Mouse (Mus musculus) midbrain, postnatal 0 days (tissue): ENCODE results near the gene Shc4. TPM values are rescaled to one million over a fixed set of nuclear protein-coding genes. Genes with fewer than 3 reads are reported as not detected.

Source experiments
- ATAC-seq: fragments of 200-750 bp; cut with Nextera tagmentation; 2 replicates; pipeline ENCODE4 v1.8.0; 2017; ENCODE audit warnings: moderate number of reproducible peaks, mild to moderate bottlenecking, moderate TSS enrichment, moderate library complexity; ENCODE audit not compliant: low FRiP score
- DNase-seq: peaks from one replicate; pipeline ENCODE4 v3.0.0-alpha.2; 2015; ENCODE audit warnings: low spot score
- H3K27ac ChIP-seq: fragments of 300-500 bp; sonication (generic); 2 replicates; pipeline ENCODE4 v1.5.1; 2014; ENCODE audit warnings: low read depth, mild to moderate bottlenecking, low read length, mixed read lengths
- H3K27me3 ChIP-seq: fragments of 300-500 bp; sonication (generic); 2 replicates; pipeline ENCODE4 v1.6.1; 2014; ENCODE audit warnings: low read length, control low read depth, mixed read lengths; ENCODE audit not compliant: insufficient read depth
- H3K36me3 ChIP-seq: fragments of 300-500 bp; sonication (generic); 2 replicates; pipeline ENCODE4 v1.6.1; 2014; ENCODE audit warnings: low read length, control low read depth, mixed read lengths; ENCODE audit not compliant: insufficient read depth
- H3K4me1 ChIP-seq: fragments of 300-500 bp; sonication (generic); 2 replicates; pipeline ENCODE4 v1.6.1; 2014; ENCODE audit warnings: mild to moderate bottlenecking, control low read depth, antibody characterized with exemption, low read length, mixed read lengths; ENCODE audit not compliant: insufficient read depth
- H3K4me2 ChIP-seq: fragments of 300-500 bp; sonication (generic); 2 replicates; pipeline ENCODE4 v1.6.1; 2014; ENCODE audit warnings: low read depth, mild to moderate bottlenecking, low read length, mixed read lengths; ENCODE audit not compliant: poor library complexity, severe bottlenecking
- H3K4me3 ChIP-seq: fragments of 300-500 bp; sonication (generic); 2 replicates; pipeline ENCODE4 v1.5.1; 2014; ENCODE audit warnings: low read depth, mild to moderate bottlenecking, low read length, moderate library complexity
- H3K9ac ChIP-seq: fragments of 300-500 bp; sonication (generic); replicated peaks from 2 replicates; pipeline ENCODE4 v1.6.1; 2014; ENCODE audit warnings: mild to moderate bottlenecking, low read length, moderate library complexity, mixed read lengths; ENCODE audit not compliant: poor library complexity, severe bottlenecking
- H3K9me3 ChIP-seq: fragments of 300-500 bp; sonication (generic); 2 replicates; pipeline ENCODE4 v1.6.1; 2016; ENCODE audit warnings: low read length, control low read depth
- CTCF ChIP-seq: IDR thresholded peaks from 2 replicates; pipeline ENCODE4 v1.5.1; 2016; ENCODE audit warnings: antibody characterized with exemption, mild to moderate bottlenecking
- WGBS: fragments of 180-500 bp; shearing (Covaris S2); extraction: QIAGEN DNeasy Blood & Tissue Kit; methylation state at CpG from one replicate; pipeline ENCODE4 v1.1.7; 2014; 5-methylcytosine and 5-hydroxymethylcytosine counted together
- polyA plus RNA-seq: library from polyadenylated mRNA; unstranded; fragments of >200 nt; fragmentation: Nextera tagmentation; extraction: Ambion mirVana; gene quantifications from 2 replicates; pipeline ENCODE4 v1.2.1, GENCODE M21; 2015
- total RNA-seq: library from RNA; depleted of rRNA; stranded (reverse); fragments of >200 nt; gene quantifications from 2 replicates; pipeline ENCODE4 v1.2.3, GENCODE M21; 2014

Gene Shc4
- total and polyA plus RNA-seq, 2 experiments from 2014 or later: 2.8 to 6.7 TPM

DNA sequence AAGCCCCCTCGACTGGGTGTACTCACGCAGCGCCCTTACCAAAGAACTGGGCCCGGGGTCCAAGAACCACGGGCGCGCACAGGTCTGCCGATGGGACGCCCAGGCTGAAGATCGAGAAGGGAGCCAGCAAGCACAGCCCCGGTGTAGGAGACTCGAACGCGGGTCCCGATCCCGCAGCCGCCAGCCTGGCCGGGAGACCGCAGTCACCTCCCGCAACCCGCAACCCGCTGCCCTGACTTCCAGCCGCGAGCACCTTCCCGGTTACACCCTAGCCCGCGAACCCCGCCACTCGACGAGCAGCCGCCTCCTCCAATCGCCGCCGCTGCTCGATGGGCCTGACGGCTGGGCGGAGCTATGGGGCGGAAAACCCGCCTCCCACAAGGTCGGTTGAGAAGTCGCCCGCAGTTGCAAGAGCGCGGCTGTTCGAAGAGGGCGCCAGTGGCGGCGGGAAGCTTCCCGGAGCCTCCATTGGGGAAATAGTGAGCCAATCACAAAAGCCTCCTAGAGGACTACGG is 99.1 kb downstream of the Shc4 start, which contains the start of gene Cep152:
Gene Cep152, minus strand, starts transcription at position 277 of the 515 bp plus-strand sequence.
- H3K9ac ChIP-seq: peak within 1 kb of the TSS; percentile 37; the same call in 1 of the 2 replicates
- TF ChIP-seq CTCF: peak; percentile 71
- H3K9me3 ChIP-seq: no peaks in the 10 kb centered on the region
- H3K36me3 ChIP-seq: peaks cover under 1% of the 10 kb centered on the region; the same call in 1 of the 2 replicates
- DNase-seq (peak; percentile 97), ATAC-seq (peak; percentile 99)
- H3K27me3 ChIP-seq: no peaks in the 10 kb centered on the region
- H3K4me1 ChIP-seq: no peaks in the 10 kb centered on the region
- H3K27ac ChIP-seq: no peak within 1 kb of the TSS
- peak within 1 kb of the TSS; percentile 64 for H3K4me2 ChIP-seq
- whole genome bisulfite sequencing: 0% methylated on average over 49 of the region's 50 CpGs
- H3K4me3 ChIP-seq: peak within 1 kb of the TSS; percentile 55

DNA sequence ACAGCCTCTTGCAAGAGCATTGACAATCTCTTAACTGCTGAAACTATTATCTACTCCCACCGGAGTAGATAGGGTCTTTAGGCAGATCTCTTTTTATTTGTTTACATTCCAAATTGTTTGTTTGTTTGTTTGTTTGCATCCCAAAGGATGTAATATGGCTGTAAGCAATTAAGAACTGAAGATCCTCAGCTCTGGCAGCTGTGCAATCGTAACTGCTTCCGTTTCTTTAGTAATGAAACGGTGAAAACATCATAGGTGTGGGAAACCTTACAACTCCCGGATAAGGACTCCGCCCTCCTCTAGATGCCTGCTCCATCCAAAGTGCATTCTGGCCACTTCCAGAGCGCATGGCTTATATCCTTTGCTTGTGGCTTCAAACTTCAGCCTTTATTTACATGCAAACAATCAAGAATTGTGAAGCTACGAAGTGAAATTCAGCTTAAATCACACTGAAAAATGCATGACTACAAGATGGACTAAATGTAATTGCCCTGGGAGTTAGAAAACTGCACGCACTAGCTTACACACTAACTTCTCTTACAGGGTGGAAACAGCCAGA is 99.7 kb downstream of the Shc4 start:
- H3K4me2 ChIP-seq: peak overlapping the region; percentile 64
- H3K27me3 ChIP-seq: no peaks in the 10 kb centered on the region
- peaks cover 4% of the 10 kb centered on the region; the same call in 1 of the 2 replicates for H3K36me3 ChIP-seq
- 15% methylated on average over 9 of the region's 9 CpGs for WGBS
- no peak for DNase-seq
- H3K9ac ChIP-seq: peak overlapping the region; percentile 37; the same call in 1 of the 2 replicates
- no peak for TF ChIP-seq CTCF
- no peaks in the 10 kb centered on the region for H3K9me3 ChIP-seq
- no peak overlapping the region for H3K27ac ChIP-seq
- H3K4me1 ChIP-seq: no peaks in the 10 kb centered on the region
- ATAC-seq: no peak
- peak overlapping the region; percentile 55 for H3K4me3 ChIP-seq

DNA sequence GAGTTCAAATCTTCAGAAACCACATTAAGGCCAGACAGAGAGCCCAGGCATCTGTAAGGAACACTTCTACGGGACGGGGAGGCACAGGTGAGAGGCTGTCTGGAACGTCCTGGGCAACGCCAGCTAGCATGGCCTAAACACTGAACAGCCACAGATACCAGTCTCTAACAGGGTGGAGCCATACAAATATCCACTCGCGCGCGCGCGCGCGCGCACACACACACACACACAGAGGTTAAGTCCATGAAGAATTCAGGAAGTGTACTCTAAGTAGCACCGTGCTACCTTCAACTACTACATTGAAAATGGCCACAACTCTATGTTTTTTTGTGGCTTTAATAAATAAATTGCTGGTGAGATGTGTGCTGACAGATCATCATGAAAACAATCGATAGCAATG is 100.7 kb downstream of the Shc4 start:
- 95% methylated on average over 15 of the region's 15 CpGs for WGBS
- Histone ChIP-seq H3K9me3 (no peaks in the 10 kb centered on the region), H3K4me3 (no peak overlapping the region), H3K4me1 (no peaks in the 10 kb centered on the region), H3K36me3 (peaks cover 4% of the 10 kb centered on the region; the same call in 1 of the 2 replicates), H3K4me2 (no peak overlapping the region), H3K27ac (no peak overlapping the region), H3K9ac (no peak overlapping the region), H3K27me3 (no peaks in the 10 kb centered on the region)
- DNase-seq (no peak), ATAC-seq (no peak)
- TF ChIP-seq CTCF: no peak

DNA sequence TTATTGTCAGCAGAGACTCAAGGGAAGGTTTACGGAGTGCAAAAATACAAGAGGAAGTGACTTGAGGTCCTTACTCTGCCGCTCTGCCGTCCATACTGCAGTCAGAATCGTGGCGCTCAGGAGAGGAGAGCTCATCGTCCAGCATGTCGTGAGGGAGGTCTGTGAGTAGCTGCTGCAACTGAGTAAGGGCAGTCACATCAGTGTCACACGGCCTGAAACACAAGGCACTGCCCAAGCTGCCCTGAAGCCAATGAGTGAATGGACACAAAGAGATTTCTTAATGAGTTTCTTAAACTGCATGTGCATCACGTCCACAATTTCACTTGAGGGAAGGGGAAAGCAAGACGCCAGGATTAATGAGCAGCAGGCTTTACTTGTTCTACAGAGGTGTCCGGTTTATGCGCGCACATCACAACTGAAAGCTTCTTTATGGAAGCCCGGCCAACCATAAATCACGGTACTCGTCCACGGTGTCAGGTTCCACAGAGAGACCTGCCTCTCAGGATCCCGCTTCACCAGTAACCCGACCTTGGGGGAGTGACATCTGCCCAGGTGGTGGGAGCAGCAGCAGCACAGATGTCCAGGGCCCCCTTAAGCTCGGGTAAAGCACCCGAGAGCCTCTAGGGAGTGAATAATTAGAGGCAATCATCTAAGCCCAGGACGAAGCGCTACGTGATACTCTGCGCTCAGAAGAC is 103.6 kb downstream of the Shc4 start:
- no peak overlapping the region for H3K27ac ChIP-seq
- no peaks in the 10 kb centered on the region for H3K9me3 ChIP-seq
- no peak overlapping the region for H3K4me3 ChIP-seq
- no peaks in the 10 kb centered on the region for H3K4me1 ChIP-seq
- ATAC-seq (no peak), DNase-seq (no peak)
- TF ChIP-seq CTCF: no peak
- H3K36me3 ChIP-seq: peaks cover 4% of the 10 kb centered on the region; the same call in 1 of the 2 replicates
- no peak overlapping the region for H3K4me2 ChIP-seq
- H3K9ac ChIP-seq: no peak overlapping the region
- 46% methylated on average over 25 of the region's 25 CpGs for WGBS
- H3K27me3 ChIP-seq: no peaks in the 10 kb centered on the region

DNA sequence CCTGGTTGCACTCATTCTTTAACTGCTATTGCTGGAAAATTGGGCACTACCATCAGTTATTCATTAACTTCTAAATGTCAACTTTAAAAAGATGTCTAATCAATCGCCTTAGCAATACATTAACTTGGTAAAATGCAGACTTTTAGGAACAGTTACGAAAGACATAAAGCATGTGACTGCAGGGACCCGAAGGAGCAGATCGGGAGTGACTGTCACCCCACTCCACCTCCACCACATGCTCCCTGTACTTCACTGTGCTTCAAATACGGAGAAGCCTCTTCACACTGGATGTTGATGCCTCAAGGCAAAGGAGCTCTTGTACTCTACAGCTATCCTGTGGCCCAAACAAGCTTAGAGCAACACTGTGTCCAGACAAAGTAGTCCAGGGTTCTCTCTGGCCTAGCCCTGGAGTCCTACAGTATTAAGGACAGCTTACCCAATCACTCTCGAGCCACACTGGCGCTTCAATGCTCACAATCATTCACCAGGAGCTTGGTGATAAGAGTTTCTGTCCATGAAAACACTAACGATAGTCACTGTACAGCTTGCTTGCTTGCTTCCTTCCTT is 108.0 kb downstream of the Shc4 start:
- H3K36me3 ChIP-seq: peaks cover 16% of the 10 kb centered on the region
- TF ChIP-seq CTCF: no peak
- H3K4me1 ChIP-seq: no peaks in the 10 kb centered on the region
- no peak for DNase-seq
- H3K9me3 ChIP-seq: no peaks in the 10 kb centered on the region
- no peak overlapping the region for H3K4me3 ChIP-seq
- 91% methylated on average over 8 of the region's 8 CpGs for WGBS
- no peak overlapping the region for H3K9ac ChIP-seq
- ATAC-seq: no peak
- H3K27ac ChIP-seq: no peak overlapping the region
- no peaks in the 10 kb centered on the region for H3K27me3 ChIP-seq
- H3K4me2 ChIP-seq: no peak overlapping the region

DNA sequence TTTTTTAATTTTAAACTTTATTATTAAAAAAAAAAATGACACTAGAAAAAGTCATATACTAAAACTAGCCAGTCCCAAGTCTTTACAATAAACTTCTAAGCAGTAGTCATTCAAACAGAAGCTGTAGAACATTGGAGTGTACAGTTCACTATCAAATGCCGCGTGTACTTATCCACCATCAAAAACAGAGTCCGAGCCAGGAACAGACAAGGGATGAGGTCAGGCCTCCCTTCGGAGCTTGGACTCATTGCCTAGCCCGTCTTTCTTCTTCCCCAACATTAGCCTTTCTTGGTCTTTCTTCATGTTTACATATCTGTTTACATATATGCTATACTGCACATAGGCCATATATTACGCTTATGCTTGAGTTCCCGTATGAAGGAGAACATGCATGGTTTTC is 108.5 kb downstream of the Shc4 start:
- Histone ChIP-seq H3K9me3 (no peaks in the 10 kb centered on the region), H3K27me3 (no peaks in the 10 kb centered on the region), H3K27ac (no peak overlapping the region), H3K4me2 (no peak overlapping the region), H3K36me3 (peaks cover 18% of the 10 kb centered on the region), H3K9ac (no peak overlapping the region), H3K4me3 (no peak overlapping the region), H3K4me1 (no peaks in the 10 kb centered on the region)
- no peak for DNase-seq
- TF ChIP-seq CTCF: no peak
- 98% methylated on average over 7 of the region's 7 CpGs for WGBS
- no peak for ATAC-seq
